Mouse (Mus musculus): Measurements from ENCODE around the gene Ccnt1.
A peak's percentile ranks its signal among the peaks of the same experiment; 100 is the strongest.

The Ccnt1 gene

GRCm38 (mm10) chr15:98609331-98610130 is 38.8 kb upstream of the Ccnt1 start, which contains the start of gene Adcy6:
TSS of gene Adcy6 (minus strand) at chr15:98610076.
- Histone ChIP-seq H3K4me1 (replicated peaks; ENCODE audit: low read depth, low read length) (peaks cover 28% of the 10 kb centered on the region), H3K9me3 (ENCODE audit: low read length) (no peaks in the 10 kb centered on the region), H3K4me3 (replicated peaks; ENCODE audit: low read length) (peak within 1 kb of the TSS; percentile 81), H3K36me3 (ENCODE audit: insufficient read depth, low read length) (no peaks in the 10 kb centered on the region), H3K27me3 (ENCODE audit: insufficient read depth, low read length) (peaks cover 89% of the 10 kb centered on the region)
- TF ChIP-seq NANOG (IDR thresholded peaks at IDR 0.05; ENCODE audit: borderline replicate concordance, low read length) (no peak), POU5F1 (IDR thresholded peaks at IDR 0.05; ENCODE audit: borderline replicate concordance, low read length) (no peak), CTCF (conservative IDR thresholded peaks at IDR 0.05; ENCODE audit: low read length) (no peak)

- TF ChIP-seq POU5F1 (IDR thresholded peaks at IDR 0.05; ENCODE audit: borderline replicate concordance, low read length) (no peak), NANOG (IDR thresholded peaks at IDR 0.05; ENCODE audit: borderline replicate concordance, low read length) (no peak), CTCF (conservative IDR thresholded peaks at IDR 0.05; ENCODE audit: low read length) (no peak)
- Histone ChIP-seq H3K9me3 (ENCODE audit: low read length) (no peaks in the 10 kb centered on the region), H3K4me3 (replicated peaks; ENCODE audit: low read length) (peak overlapping the region; percentile 81), H3K36me3 (ENCODE audit: insufficient read depth, low read length) (no peaks in the 10 kb centered on the region), H3K4me1 (replicated peaks; ENCODE audit: low read depth, low read length) (peaks cover 28% of the 10 kb centered on the region), H3K27me3 (ENCODE audit: insufficient read depth, low read length) (peaks cover 90% of the 10 kb centered on the region)
These were observed 38.1 kb upstream of the Ccnt1 start for GRCm38 (mm10) chr15:98608784-98609250.

GRCm38 (mm10) chr15:98608058-98608783 is 37.5 kb upstream of the Ccnt1 start:
- H3K9me3 ChIP-seq (ENCODE audit: low read length), result no peaks in the 10 kb centered on the region
- H3K4me1 ChIP-seq (replicated peaks; ENCODE audit: low read depth, low read length), result peaks cover 32% of the 10 kb centered on the region
- no peak for TF ChIP-seq POU5F1 (IDR thresholded peaks at IDR 0.05; ENCODE audit: borderline replicate concordance, low read length)
- TF ChIP-seq CTCF (conservative IDR thresholded peaks at IDR 0.05; ENCODE audit: low read length), result no peak
- no peak for TF ChIP-seq NANOG (IDR thresholded peaks at IDR 0.05; ENCODE audit: borderline replicate concordance, low read length)
- H3K27me3 ChIP-seq (ENCODE audit: insufficient read depth, low read length), result peaks cover 92% of the 10 kb centered on the region
- peak overlapping the region; percentile 81 for H3K4me3 ChIP-seq (replicated peaks; ENCODE audit: low read length)
- no peaks in the 10 kb centered on the region for H3K36me3 ChIP-seq (ENCODE audit: insufficient read depth, low read length)

- no peaks in the 10 kb centered on the region for H3K36me3 ChIP-seq (ENCODE audit: insufficient read depth, low read length)
- H3K27me3 ChIP-seq (ENCODE audit: insufficient read depth, low read length), result peaks cover 97% of the 10 kb centered on the region
- TF ChIP-seq POU5F1 (IDR thresholded peaks at IDR 0.05; ENCODE audit: borderline replicate concordance, low read length), result no peak
- no peak for TF ChIP-seq NANOG (IDR thresholded peaks at IDR 0.05; ENCODE audit: borderline replicate concordance, low read length)
- TF ChIP-seq CTCF (conservative IDR thresholded peaks at IDR 0.05; ENCODE audit: low read length), result no peak
- H3K4me3 ChIP-seq (replicated peaks; ENCODE audit: low read length), result no peak overlapping the region
- H3K4me1 ChIP-seq (replicated peaks; ENCODE audit: low read depth, low read length), result peaks cover 38% of the 10 kb centered on the region
- no peaks in the 10 kb centered on the region for H3K9me3 ChIP-seq (ENCODE audit: low read length)
These were observed 36.8 kb upstream of the Ccnt1 start for GRCm38 (mm10) chr15:98607557-98607956.

DNA sequence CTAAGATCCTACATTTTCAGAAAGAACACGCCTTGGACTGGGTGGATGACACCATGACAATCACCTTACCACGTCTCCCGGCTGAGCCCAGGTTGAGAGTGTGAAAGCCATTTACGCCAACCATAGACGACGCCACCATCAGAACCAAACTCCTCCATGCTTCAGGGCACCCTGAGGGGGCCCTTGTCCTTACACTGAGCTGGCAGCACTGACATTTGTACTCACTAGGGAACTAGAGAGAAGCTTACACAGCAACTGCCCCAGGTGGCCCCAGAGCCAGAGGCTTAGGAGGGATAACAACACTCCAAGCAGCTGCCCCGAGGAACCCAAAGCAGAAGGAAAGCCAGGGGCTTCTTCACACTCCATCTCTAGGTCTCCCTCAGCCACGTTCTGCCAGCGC is 36.0 kb upstream of the Ccnt1 start:
- Histone ChIP-seq H3K36me3 (ENCODE audit: insufficient read depth, low read length) (no peaks in the 10 kb centered on the region), H3K4me1 (replicated peaks; ENCODE audit: low read depth, low read length) (peaks cover 47% of the 10 kb centered on the region), H3K9me3 (ENCODE audit: low read length) (no peaks in the 10 kb centered on the region), H3K27me3 (ENCODE audit: insufficient read depth, low read length) (peaks cover 96% of the 10 kb centered on the region), H3K4me3 (replicated peaks; ENCODE audit: low read length) (no peak overlapping the region)
- TF ChIP-seq POU5F1 (IDR thresholded peaks at IDR 0.05; ENCODE audit: borderline replicate concordance, low read length), result no peak
- TF ChIP-seq CTCF (conservative IDR thresholded peaks at IDR 0.05; ENCODE audit: low read length), result no peak
- no peak for TF ChIP-seq NANOG (IDR thresholded peaks at IDR 0.05; ENCODE audit: borderline replicate concordance, low read length)

GRCm38 (mm10) chr15:98606051-98606536 is 35.4 kb upstream of the Ccnt1 start:
- Histone ChIP-seq H3K4me3 (replicated peaks; ENCODE audit: low read length) (no peak overlapping the region), H3K36me3 (ENCODE audit: insufficient read depth, low read length) (no peaks in the 10 kb centered on the region), H3K4me1 (replicated peaks; ENCODE audit: low read depth, low read length) (peaks cover 53% of the 10 kb centered on the region), H3K9me3 (ENCODE audit: low read length) (no peaks in the 10 kb centered on the region), H3K27me3 (ENCODE audit: insufficient read depth, low read length) (peaks cover 96% of the 10 kb centered on the region)
- no peak for TF ChIP-seq POU5F1 (IDR thresholded peaks at IDR 0.05; ENCODE audit: borderline replicate concordance, low read length)
- no peak for TF ChIP-seq CTCF (conservative IDR thresholded peaks at IDR 0.05; ENCODE audit: low read length)
- TF ChIP-seq NANOG (IDR thresholded peaks at IDR 0.05; ENCODE audit: borderline replicate concordance, low read length), result no peak

DNA sequence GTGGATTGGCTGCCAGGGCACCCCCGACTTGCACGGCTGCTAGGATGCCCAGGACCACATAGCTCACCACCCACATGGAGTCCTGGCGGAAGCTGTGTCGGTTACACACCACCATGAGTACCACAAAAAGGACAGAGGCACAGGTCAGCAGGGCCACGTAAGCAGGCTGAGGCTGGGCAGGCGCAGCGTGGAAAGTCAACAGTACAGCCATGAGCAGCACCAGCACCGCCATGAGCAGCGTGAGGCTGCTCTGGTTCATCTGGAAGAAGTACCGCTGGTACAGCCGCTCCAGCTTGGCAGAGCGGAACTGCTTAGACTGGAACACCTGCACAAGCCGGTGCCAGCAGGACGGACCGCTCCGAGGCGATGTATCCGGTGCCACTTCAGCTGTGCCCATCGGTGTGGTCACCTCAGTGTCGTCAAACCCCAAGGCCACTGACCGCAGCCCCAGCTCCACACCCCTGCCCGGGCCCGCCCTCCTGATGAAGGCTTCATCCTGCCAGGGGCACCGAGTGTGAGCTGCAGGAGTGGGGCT is 33.4 kb upstream of the Ccnt1 start:
- TF ChIP-seq NANOG (IDR thresholded peaks at IDR 0.05; ENCODE audit: borderline replicate concordance, low read length), result no peak
- TF ChIP-seq CTCF (conservative IDR thresholded peaks at IDR 0.05; ENCODE audit: low read length), result no peak
- no peak for TF ChIP-seq POU5F1 (IDR thresholded peaks at IDR 0.05; ENCODE audit: borderline replicate concordance, low read length)
- H3K4me1 ChIP-seq (replicated peaks; ENCODE audit: low read depth, low read length), result peaks cover 58% of the 10 kb centered on the region
- peak overlapping the region; percentile 73 for H3K4me3 ChIP-seq (replicated peaks; ENCODE audit: low read length)
- no peaks in the 10 kb centered on the region for H3K36me3 ChIP-seq (ENCODE audit: insufficient read depth, low read length)
- no peaks in the 10 kb centered on the region for H3K9me3 ChIP-seq (ENCODE audit: low read length)
- peaks cover 93% of the 10 kb centered on the region for H3K27me3 ChIP-seq (ENCODE audit: insufficient read depth, low read length)

DNA sequence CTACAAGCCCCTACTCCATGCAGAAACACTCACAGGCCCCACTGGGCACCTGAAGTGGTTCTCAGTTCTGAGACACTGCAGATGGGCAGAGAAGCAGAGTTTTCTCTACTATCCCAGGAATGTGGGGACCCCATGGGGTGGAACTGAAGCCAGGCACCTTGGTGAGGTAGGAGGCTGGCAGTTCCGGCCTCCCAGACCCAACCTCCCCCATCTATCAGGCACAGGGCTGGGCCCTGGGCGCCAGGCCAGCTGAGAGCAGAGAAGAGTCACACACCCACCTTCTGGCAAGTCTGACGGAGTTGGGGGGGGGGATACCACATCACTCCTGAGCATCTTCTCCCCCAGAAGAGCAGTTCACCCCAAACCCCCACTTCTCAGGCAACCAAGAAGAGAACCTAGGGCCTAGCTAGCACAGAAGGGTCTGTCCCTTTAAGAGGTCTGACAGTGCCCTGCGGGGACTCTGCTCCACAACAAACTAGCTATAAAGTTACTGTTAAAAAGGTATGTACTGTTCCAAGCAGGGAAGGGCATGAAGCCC is 32.3 kb upstream of the Ccnt1 start:
- H3K9me3 ChIP-seq (ENCODE audit: low read length), result no peaks in the 10 kb centered on the region
- peak overlapping the region; percentile 73; the same call in 1 of the 2 replicates for H3K4me3 ChIP-seq (replicated peaks; ENCODE audit: low read length)
- TF ChIP-seq NANOG (IDR thresholded peaks at IDR 0.05; ENCODE audit: borderline replicate concordance, low read length) (no peak), POU5F1 (IDR thresholded peaks at IDR 0.05; ENCODE audit: borderline replicate concordance, low read length) (no peak), CTCF (conservative IDR thresholded peaks at IDR 0.05; ENCODE audit: low read length) (no peak)
- H3K27me3 ChIP-seq (ENCODE audit: insufficient read depth, low read length), result peaks cover 92% of the 10 kb centered on the region
- H3K36me3 ChIP-seq (ENCODE audit: insufficient read depth, low read length), result no peaks in the 10 kb centered on the region
- H3K4me1 ChIP-seq (replicated peaks; ENCODE audit: low read depth, low read length), result peaks cover 62% of the 10 kb centered on the region
